Mouse (Mus musculus): ENCODE measurements at regions not wholly inside any gene's neighbourhood (a gene's known extent, or its start where the extent isn't known, plus 50 kb on each side); places are given as distances from the start of the nearest gene placed in this dataset.

DNA sequence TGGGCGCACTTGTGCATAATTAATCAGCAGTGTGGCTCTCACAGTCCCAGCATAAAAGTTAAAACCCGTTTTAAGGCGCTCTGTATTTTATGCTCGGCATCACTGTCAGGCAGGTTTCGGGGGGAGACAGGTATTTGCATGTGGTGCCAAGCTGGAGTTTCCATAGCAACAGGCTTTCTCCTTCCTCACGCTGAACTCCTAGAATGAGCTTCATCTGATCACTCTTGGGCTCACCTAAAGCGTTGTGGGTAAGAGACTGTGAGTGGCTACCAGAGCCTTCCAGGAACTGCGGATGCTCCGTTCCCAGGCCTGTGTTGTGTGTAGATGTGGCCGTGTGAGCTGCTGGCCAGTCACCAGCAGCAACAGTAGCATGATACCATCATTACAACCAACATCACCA lies 161.5 kb downstream of the Ajap1 start:
- DNase-seq (ENCODE audit: low read depth) = no peak

- no peak for DNase-seq (ENCODE audit: low read depth)
Observed at GRCm38 (mm10) chr4:153320602-153321001, 162.0 kb downstream of the Ajap1 start.

DNA sequence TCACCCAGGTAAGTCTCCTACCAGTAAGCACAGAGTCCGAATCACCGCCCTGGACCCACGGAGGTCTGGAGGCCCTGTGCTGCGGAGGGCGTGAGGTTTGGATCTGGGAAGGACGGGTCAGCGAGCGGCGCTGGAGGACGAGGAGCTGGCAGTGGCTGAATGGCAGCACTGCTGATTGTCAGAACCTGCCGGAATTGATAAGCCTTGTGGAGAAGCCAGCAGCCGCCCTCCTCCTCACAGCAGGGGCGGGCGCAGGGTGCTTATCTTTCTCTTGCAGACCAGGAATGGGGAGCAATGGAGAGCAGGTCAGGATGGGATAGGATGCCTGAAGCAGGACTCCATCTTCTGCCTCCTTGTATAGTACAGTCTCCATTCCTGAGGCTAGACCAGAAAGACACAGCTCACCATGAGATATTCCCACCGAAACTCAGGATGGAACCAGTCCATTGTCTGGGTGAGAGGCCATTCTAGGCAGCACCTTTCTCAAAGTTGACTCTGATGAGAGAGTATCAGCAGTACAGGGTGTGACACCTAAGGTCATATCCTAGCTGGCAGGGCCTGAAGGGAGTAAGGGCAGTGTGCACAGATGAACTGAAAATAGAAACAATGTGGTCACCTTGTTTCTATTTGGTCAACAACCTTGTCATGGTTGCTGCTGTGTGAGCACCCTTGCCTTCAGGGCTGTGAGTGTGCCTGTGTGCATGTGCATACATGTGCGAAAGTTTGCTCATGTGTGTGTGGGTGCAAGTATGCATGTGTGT lies 165.5 kb downstream of the Ajap1 start:
- DNase-seq (ENCODE audit: low read depth) = no peak

DNA sequence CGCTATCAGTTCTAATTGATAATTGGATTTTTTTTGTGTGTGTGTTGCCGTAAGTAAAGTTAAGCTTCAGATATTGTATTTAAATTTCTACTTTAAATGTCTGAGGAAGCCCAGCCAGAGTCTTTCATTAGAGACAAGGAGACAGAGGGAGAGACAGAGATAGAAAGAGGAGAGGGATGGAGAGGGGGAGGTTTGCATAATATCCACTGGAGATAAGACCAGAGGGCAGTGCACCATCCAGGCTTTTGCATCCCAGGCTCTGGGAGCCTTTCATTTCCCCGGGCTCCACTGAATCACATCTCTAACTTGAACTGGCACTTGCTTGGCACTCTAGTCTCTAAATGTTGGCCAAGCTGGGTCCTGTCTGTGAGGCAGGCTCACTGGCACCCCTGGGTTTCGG lies 166.1 kb downstream of the Ajap1 start:
- no peak for DNase-seq (ENCODE audit: low read depth)

DNA sequence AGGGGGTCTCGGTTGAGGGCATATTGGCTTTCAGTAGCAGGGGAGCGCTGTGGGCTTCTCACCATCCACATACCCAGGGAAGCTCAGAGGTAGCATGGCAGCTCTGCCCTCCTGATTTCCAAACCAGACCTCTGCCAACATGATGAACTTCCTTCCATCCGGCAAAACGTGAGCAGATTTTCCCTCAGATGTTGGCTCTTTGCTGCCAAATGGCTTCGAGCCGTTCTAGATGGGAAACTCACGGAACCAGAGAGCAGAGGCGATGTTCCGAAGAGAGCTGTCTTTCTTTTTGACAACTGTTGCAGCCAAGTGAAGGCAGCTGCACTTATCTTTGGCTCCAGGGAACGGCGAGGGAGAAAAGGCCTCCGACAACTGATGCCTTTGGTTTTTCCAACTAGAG lies 168.7 kb downstream of the Ajap1 start:
- DNase-seq (ENCODE audit: low read depth) = no peak

- DNase-seq (ENCODE audit: low read depth) = no peak
Observed at GRCm38 (mm10) chr4:153311574-153311973, 171.0 kb downstream of the Ajap1 start.

- DNase-seq (ENCODE audit: low read depth) = no peak
Observed at GRCm38 (mm10) chr4:153310641-153311040, 172.0 kb downstream of the Ajap1 start.

DNA sequence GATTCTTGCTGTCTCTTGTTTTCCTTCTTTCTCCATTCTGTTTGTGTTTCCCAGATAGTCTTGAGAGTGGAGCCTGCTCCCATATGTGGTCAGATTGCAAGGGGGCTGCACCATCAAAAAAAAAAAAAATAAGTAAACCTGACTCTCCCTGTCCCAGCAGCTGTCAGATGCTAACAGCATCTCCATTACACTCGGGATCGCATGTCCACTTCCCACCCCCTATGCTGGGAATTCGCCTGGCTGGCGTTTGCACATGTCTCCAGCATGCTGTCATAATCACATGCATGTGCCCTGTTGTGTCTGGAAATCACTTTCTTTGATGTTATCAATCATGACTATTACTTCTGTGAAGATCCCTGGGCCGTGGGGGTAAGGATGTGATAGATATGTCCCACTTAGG lies 179.1 kb downstream of the Ajap1 start:
- DNase-seq (ENCODE audit: low read depth) = no peak

DNA sequence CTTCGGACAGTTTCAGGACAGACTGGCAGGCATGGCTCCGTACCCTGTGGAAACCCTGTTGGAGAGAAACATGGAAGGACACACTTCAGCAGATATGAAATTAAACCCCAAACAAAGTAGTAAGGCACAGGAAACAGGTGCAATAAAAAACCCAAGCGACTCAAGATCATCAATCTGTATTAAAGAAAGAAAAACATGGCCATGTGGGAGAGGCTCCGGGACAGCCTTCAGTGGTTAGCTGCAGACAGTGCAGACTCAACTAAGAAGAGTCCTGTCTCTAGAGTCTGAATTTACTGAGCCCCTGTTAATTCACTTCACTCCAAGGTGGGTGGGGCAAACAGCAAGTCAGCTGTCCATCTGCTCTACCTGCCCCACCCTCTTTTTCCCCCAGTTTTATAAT lies 179.8 kb downstream of the Ajap1 start:
- no peak for DNase-seq (ENCODE audit: low read depth)

DNA sequence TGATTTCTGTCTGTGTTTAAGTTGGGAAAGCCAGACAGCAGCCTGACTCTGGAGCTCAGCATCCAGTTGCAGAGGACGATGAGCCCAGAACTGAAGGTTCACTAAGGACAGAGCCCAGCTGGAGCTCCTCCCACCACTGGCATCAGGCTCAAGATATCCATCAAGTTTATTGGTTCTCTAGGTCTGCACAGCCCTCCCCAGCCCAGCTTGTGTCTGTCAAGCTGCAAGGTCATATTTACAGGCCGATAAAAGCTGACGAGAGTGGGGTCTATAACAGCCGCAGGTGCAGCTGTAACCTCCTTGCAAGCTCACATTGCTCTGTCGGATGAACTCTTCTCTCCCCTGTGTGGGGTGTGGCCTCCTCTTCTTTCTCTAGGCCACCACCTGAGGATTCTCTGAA lies 184.3 kb downstream of the Ajap1 start:
- DNase-seq (ENCODE audit: low read depth) = no peak

GRCm38 (mm10) chr4:153294828-153295227 lies 187.8 kb downstream of the Ajap1 start:
- no peak for DNase-seq (ENCODE audit: low read depth)

GRCm38 (mm10) chr4:153293137-153293536 lies 189.5 kb downstream of the Ajap1 start:
- no peak for DNase-seq (ENCODE audit: low read depth)

GRCm38 (mm10) chr4:153288362-153288761 lies 194.2 kb downstream of the Ajap1 start:
- DNase-seq (ENCODE audit: low read depth) = no peak

DNA sequence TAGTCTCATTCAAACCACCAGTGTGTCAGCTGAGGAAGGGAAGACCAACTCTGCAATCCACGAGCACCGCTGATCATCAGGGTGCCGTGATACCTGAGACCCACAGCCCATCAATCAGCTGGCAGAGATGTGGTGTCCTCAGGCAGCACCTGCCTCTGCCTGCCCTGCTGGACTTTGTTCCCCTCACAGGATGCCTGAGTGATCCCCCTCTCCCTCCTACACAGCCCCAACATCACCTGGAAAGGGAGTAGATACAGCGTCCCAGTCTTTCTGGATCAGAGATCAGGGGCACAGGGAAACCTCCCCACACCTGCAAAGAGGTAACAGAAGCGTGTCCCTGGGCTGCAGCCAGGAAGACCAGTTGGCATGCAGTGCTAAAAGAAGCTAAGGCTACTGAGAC lies 198.4 kb downstream of the Ajap1 start:
- DNase-seq (ENCODE audit: low read depth) = no peak

DNA sequence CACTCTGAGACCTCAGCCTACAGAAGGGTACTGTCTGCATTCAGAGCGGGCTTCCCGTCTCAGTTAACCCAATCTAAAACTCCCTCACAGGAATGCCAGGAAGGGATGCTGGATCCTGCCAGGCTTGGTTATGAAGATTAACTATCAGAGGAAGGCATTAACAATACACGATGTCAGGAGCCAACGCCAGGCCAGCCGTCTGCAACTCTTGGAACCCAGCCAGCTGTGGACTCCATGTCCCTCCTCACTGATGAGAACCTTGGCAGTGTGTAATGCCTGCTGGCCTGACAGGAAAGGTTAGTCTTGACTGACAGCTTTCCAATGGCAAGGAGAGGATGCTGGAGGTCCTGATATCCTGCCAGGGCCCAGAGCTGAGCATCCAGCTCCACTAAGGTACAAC lies 206.0 kb downstream of the Ajap1 start:
- DNase-seq (ENCODE audit: low read depth) = no peak

- no peak for DNase-seq (ENCODE audit: low read depth)
Observed at GRCm38 (mm10) chr4:153271376-153271775, 211.2 kb downstream of the Ajap1 start.

GRCm38 (mm10) chr4:153263216-153263805 lies 219.3 kb downstream of the Ajap1 start:
- DNase-seq (ENCODE audit: low read depth) = no peak

GRCm38 (mm10) chr4:153260941-153261557 lies 221.6 kb downstream of the Ajap1 start:
- no peak for DNase-seq (ENCODE audit: low read depth)

- no peak for DNase-seq (ENCODE audit: low read depth)
Observed at GRCm38 (mm10) chr4:153251943-153252342, 230.7 kb downstream of the Ajap1 start.

DNA sequence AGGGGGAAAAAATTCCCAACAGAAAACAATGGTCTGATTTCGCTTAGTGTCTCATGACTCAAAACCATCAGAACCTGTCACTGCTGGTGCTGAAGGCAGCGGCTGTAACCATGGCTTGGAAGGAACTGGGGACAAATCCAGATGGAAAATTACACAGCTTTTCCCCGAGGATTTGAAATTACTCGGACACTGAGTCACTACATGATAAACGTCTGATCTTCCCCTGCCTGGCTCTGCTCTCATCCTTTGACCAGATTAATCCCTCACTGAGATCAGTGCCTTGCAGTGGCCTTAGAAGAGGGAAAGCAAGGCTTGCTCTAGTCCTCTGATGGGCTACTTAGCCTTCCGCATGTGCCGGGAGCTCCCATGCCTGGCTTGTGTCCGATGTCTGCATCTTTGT lies 231.3 kb downstream of the Ajap1 start:
- DNase-seq (ENCODE audit: low read depth) = no peak

DNA sequence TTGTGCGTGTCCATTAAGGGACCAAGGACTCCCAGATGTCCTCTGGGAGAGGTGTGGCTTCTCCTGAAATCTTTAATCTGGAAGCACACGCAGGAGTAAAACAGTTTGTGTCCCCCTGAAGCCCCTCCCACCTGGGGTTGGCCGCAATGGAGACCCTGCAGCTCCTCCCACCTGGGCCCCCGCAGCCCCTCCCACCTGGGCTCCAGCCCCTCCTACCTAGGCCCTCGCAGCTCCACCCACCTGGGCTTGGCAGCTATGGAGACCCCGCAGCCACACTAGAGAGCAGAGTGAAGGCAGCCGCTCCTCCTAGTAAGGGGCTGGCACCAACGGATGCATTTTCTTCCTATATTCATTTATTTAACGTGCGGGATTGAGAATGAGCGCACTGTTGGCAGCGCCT lies 245.9 kb downstream of the Ajap1 start:
- DNase-seq (ENCODE audit: low read depth) = no peak

GRCm38 (mm10) chr4:153233762-153234161 lies 248.8 kb downstream of the Ajap1 start:
- no peak for DNase-seq (ENCODE audit: low read depth)

- no peak for DNase-seq (ENCODE audit: low read depth)
Observed at GRCm38 (mm10) chr4:153229221-153229620, 253.4 kb downstream of the Ajap1 start.
